Mouse (Mus musculus): ENCODE data around the gene Zbtb34. TPM values are rescaled to one million over a fixed set of nuclear protein-coding genes. Genes with fewer than 3 reads are reported as not detected.

The Zbtb34 gene
- polyA plus RNA-seq, 1 experiment from 2014 or later: 7.2 TPM

GRCm38 (mm10) chr2:33442701-33443100 lies 11.6 kb upstream of the Zbtb34 start:
- Histone ChIP-seq H3K4me3 (no peak overlapping the region), H3K9me3 (no peaks in the 10 kb centered on the region), H3K27ac (no peak overlapping the region), H3K4me1 (replicated peaks) (peaks cover 27% of the 10 kb centered on the region), H3K27me3 (0 out of 2 replicates have a peak, but pooled peaks cover 3% of the 10 kb centered on the region), H3K36me3 (no peaks in the 10 kb centered on the region), H3K4me2 (no peak overlapping the region), H3K9ac (no peak overlapping the region)
- ATAC-seq (ENCODE audit: low FRiP score): no peak
- WGBS: 53% methylated on average over 4 of the region's 4 CpGs

- no peak for ATAC-seq (ENCODE audit: low FRiP score)
- Histone ChIP-seq H3K27ac (no peak overlapping the region), H3K9ac (no peak overlapping the region), H3K27me3 (0 out of 2 replicates have a peak, but pooled peaks cover 8% of the 10 kb centered on the region), H3K9me3 (no peaks in the 10 kb centered on the region), H3K4me1 (replicated peaks) (peaks cover 34% of the 10 kb centered on the region), H3K36me3 (no peaks in the 10 kb centered on the region), H3K4me3 (no peak overlapping the region), H3K4me2 (no peak overlapping the region)
- WGBS: 29% methylated on average over 4 of the region's 4 CpGs
Observed at GRCm38 (mm10) chr2:33440893-33441292, 9.8 kb upstream of the Zbtb34 start.

- Histone ChIP-seq H3K27ac (no peak overlapping the region), H3K27me3 (0 out of 2 replicates have a peak, but pooled peaks cover 8% of the 10 kb centered on the region), H3K4me2 (no peak overlapping the region), H3K9me3 (no peaks in the 10 kb centered on the region), H3K4me3 (no peak overlapping the region), H3K9ac (no peak overlapping the region), H3K36me3 (no peaks in the 10 kb centered on the region), H3K4me1 (replicated peaks) (peaks cover 42% of the 10 kb centered on the region)
- no peak for ATAC-seq (ENCODE audit: low FRiP score)
- WGBS: 15% methylated on average over 9 of the region's 9 CpGs
Observed at GRCm38 (mm10) chr2:33439980-33440670, 9.0 kb upstream of the Zbtb34 start.

- no peak overlapping the region for H3K27ac ChIP-seq
- H3K4me2 ChIP-seq: no peak overlapping the region
- no peak overlapping the region for H3K4me3 ChIP-seq
- no peaks in the 10 kb centered on the region for H3K9me3 ChIP-seq
- ATAC-seq (ENCODE audit: low FRiP score): no peak
- no peaks in the 10 kb centered on the region for H3K36me3 ChIP-seq
- peaks cover 45% of the 10 kb centered on the region for H3K4me1 ChIP-seq (replicated peaks)
- H3K9ac ChIP-seq: no peak overlapping the region
- 0 out of 2 replicates have a peak, but pooled peaks cover 8% of the 10 kb centered on the region for H3K27me3 ChIP-seq
- 2% methylated on average over 8 of the region's 8 CpGs for whole genome bisulfite sequencing
Observed at GRCm38 (mm10) chr2:33439471-33439881, 8.4 kb upstream of the Zbtb34 start.

GRCm38 (mm10) chr2:33438377-33438776 lies 7.3 kb upstream of the Zbtb34 start:
- 15% methylated on average over 2 of the region's 2 CpGs for WGBS
- H3K27me3 ChIP-seq: 0 out of 2 replicates have a peak, but pooled peaks cover 8% of the 10 kb centered on the region

GRCm38 (mm10) chr2:33437184-33437583 lies 6.1 kb upstream of the Zbtb34 start:
- no peak overlapping the region for H3K4me3 ChIP-seq
- peaks cover 45% of the 10 kb centered on the region for H3K4me1 ChIP-seq (replicated peaks)
- H3K4me2 ChIP-seq: no peak overlapping the region
- no peaks in the 10 kb centered on the region for H3K36me3 ChIP-seq
- 52% methylated on average over 11 of the region's 11 CpGs for WGBS
- H3K27ac ChIP-seq: no peak overlapping the region
- H3K9ac ChIP-seq: no peak overlapping the region
- ATAC-seq (ENCODE audit: low FRiP score): no peak
- 0 out of 2 replicates have a peak, but pooled peaks cover 8% of the 10 kb centered on the region for H3K27me3 ChIP-seq
- no peaks in the 10 kb centered on the region for H3K9me3 ChIP-seq

More at GRCm38 (mm10) chr2:33438377-33438776, 7.3 kb upstream of the Zbtb34 start:
- Histone ChIP-seq H3K4me1 (replicated peaks) (peaks cover 45% of the 10 kb centered on the region), H3K36me3 (no peaks in the 10 kb centered on the region), H3K4me3 (no peak overlapping the region), H3K27ac (no peak overlapping the region), H3K4me2 (no peak overlapping the region), H3K9ac (no peak overlapping the region), H3K9me3 (no peaks in the 10 kb centered on the region)
- no peak for ATAC-seq (ENCODE audit: low FRiP score)

GRCm38 (mm10) chr2:33436035-33436580 lies 5.0 kb upstream of the Zbtb34 start:
- H3K4me3 ChIP-seq: peak overlapping the region; percentile 29
- no peaks in the 10 kb centered on the region for H3K9me3 ChIP-seq
- peak overlapping the region; percentile 51 for H3K4me2 ChIP-seq
- no peak for ATAC-seq (ENCODE audit: low FRiP score)
- peaks cover 48% of the 10 kb centered on the region for H3K4me1 ChIP-seq (replicated peaks)
- peak overlapping the region; percentile 26 for H3K9ac ChIP-seq
- H3K27me3 ChIP-seq: 0 out of 2 replicates have a peak, but pooled peaks cover 8% of the 10 kb centered on the region
- 5% methylated on average over 16 of the region's 16 CpGs for WGBS
- H3K36me3 ChIP-seq: no peaks in the 10 kb centered on the region
- H3K27ac ChIP-seq: 0 out of 2 replicates have a peak overlapping the region, but pooled peaks have one; percentile 30

- Histone ChIP-seq H3K9ac (no peak overlapping the region), H3K4me1 (replicated peaks) (peaks cover 43% of the 10 kb centered on the region), H3K27ac (peak overlapping the region; percentile 30), H3K27me3 (0 out of 2 replicates have a peak, but pooled peaks cover 8% of the 10 kb centered on the region), H3K36me3 (no peaks in the 10 kb centered on the region), H3K4me3 (no peak overlapping the region), H3K9me3 (no peaks in the 10 kb centered on the region), H3K4me2 (0 out of 2 replicates have a peak overlapping the region, but pooled peaks have one; percentile 51)
- WGBS: 45% methylated on average over 8 of the region's 8 CpGs
- ATAC-seq (ENCODE audit: low FRiP score): no peak
Observed at GRCm38 (mm10) chr2:33435036-33435650, 4.0 kb upstream of the Zbtb34 start.

- Histone ChIP-seq H3K27me3 (0 out of 2 replicates have a peak, but pooled peaks cover 5% of the 10 kb centered on the region), H3K4me1 (replicated peaks) (peaks cover 49% of the 10 kb centered on the region), H3K4me3 (no peak overlapping the region), H3K4me2 (no peak overlapping the region), H3K9me3 (no peaks in the 10 kb centered on the region), H3K27ac (no peak overlapping the region), H3K9ac (no peak overlapping the region), H3K36me3 (0 out of 2 replicates have a peak, but pooled peaks cover 5% of the 10 kb centered on the region)
- WGBS: 64% methylated on average over 5 of the region's 5 CpGs
- ATAC-seq (ENCODE audit: low FRiP score): no peak
Observed at GRCm38 (mm10) chr2:33432877-33433276, 1.8 kb upstream of the Zbtb34 start.

- Histone ChIP-seq H3K9me3 (no peaks in the 10 kb centered on the region), H3K4me3 (peak overlapping the region; percentile 99), H3K4me1 (replicated peaks) (peaks cover 49% of the 10 kb centered on the region), H3K36me3 (peaks cover 21% of the 10 kb centered on the region; the same call in 1 of the 2 replicates), H3K27ac (peak overlapping the region; percentile 72; the same call in 1 of the 2 replicates), H3K4me2 (peak overlapping the region; percentile 94), H3K27me3 (no peaks in the 10 kb centered on the region), H3K9ac (peak overlapping the region; percentile 99)
- WGBS: 8% methylated on average over 13 of the region's 13 CpGs
- ATAC-seq (ENCODE audit: low FRiP score): no peak; the same call in 1 of the 2 replicates
Observed at GRCm38 (mm10) chr2:33430081-33430770, 898 bp downstream of the Zbtb34 start.

- no peak for ATAC-seq (ENCODE audit: low FRiP score)
- peak overlapping the region; percentile 94 for H3K4me2 ChIP-seq
- peaks cover 45% of the 10 kb centered on the region for H3K4me1 ChIP-seq (replicated peaks)
- no peaks in the 10 kb centered on the region for H3K27me3 ChIP-seq
- H3K4me3 ChIP-seq: peak overlapping the region; percentile 99
- peak overlapping the region; percentile 72 for H3K27ac ChIP-seq
- peaks cover 24% of the 10 kb centered on the region; the same call in 1 of the 2 replicates for H3K36me3 ChIP-seq
- peak overlapping the region; percentile 99 for H3K9ac ChIP-seq
- 41% methylated on average over 6 of the region's 6 CpGs for WGBS
- H3K9me3 ChIP-seq: no peaks in the 10 kb centered on the region
Observed at GRCm38 (mm10) chr2:33429339-33429738, 1.8 kb downstream of the Zbtb34 start.
